Mouse (Mus musculus) E14TG2a.4 (cell line): ENCODE measurements around the gene Gm5460.

Experiments used
- H3K27me3 ChIP-seq: 2 replicates; pipeline ENCODE4 v1.6.1; 2014; ENCODE audit warnings: low read length, control low read depth; ENCODE audit not compliant: insufficient read depth
- H3K36me3 ChIP-seq: 2 replicates; pipeline ENCODE4 v1.6.1; 2014; ENCODE audit warnings: low read length, control low read depth; ENCODE audit not compliant: insufficient read depth
- H3K4me1 ChIP-seq: replicated peaks from 2 replicates; pipeline ENCODE4 v1.6.1; 2014; ENCODE audit warnings: low read depth, low read length, control low read depth
- H3K4me3 ChIP-seq: replicated peaks from 2 replicates; pipeline ENCODE4 v1.5.1; 2014; ENCODE audit warnings: mild to moderate bottlenecking, low read length
- H3K9me3 ChIP-seq: 2 replicates; pipeline ENCODE4 v1.6.1; 2014; ENCODE audit warnings: low read length, control low read depth
- CTCF ChIP-seq: conservative IDR thresholded peaks from 2 replicates; pipeline ENCODE4 v1.5.1; 2014; ENCODE audit warnings: low read length
- NANOG ChIP-seq: IDR thresholded peaks from 2 replicates; pipeline ENCODE4 v1.6.1; 2014; ENCODE audit warnings: borderline replicate concordance, low read length, mixed read lengths
- POU5F1 ChIP-seq: IDR thresholded peaks from 2 replicates; pipeline ENCODE4 v1.6.1; 2014; ENCODE audit warnings: low read length, borderline replicate concordance

Gm5460 gene

DNA sequence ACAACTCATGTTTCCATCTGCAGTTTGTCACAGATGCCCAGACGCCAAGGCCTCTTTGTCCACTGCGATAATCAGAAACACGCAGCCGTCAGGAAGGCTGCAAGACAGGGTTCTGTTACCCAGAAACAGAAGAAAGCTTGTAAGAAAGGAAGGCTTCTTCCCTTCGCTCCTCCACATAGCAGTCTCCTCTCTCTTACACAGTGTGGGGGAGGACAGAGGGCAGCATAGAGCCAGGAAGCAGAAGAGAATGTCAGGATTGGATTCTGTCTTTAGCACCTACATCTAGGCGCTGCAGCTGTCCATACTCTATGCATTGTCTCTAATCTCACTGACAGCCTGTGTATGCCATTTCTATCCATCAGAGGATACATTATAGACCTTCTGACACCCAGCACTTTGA lies 19.1 kb upstream of the Gm5460 start:
- Histone ChIP-seq H3K4me3 (no peak overlapping the region), H3K9me3 (no peaks in the 10 kb centered on the region), H3K27me3 (peaks cover 14% of the 10 kb centered on the region), H3K36me3 (no peaks in the 10 kb centered on the region), H3K4me1 (no peaks in the 10 kb centered on the region)
- TF ChIP-seq POU5F1 (no peak), CTCF (no peak), NANOG (no peak)

DNA sequence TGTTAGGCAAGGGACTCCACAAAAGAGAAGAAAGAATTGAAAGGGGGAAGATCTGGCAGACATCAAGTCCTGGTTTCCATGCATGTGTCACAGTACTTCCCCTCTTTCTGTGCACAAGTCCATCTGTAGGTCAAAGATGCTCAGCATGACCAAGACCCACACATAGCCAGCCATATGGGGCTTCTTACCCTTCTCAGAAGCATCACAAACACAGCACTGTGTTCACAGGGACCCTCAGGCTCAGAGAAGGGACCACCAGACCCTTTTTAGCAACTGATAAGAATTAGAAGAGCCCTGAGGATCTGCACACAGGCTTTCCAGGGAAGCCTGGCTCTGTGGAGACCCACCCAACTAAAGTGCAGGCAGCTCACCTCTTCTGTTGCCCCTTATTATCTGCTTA lies 16.5 kb upstream of the Gm5460 start:
- Histone ChIP-seq H3K27me3 (no peaks in the 10 kb centered on the region; the same call in 1 of the 2 replicates), H3K36me3 (no peaks in the 10 kb centered on the region), H3K4me3 (no peak overlapping the region), H3K9me3 (no peaks in the 10 kb centered on the region), H3K4me1 (no peaks in the 10 kb centered on the region)
- TF ChIP-seq CTCF (no peak), POU5F1 (no peak), NANOG (no peak)

DNA sequence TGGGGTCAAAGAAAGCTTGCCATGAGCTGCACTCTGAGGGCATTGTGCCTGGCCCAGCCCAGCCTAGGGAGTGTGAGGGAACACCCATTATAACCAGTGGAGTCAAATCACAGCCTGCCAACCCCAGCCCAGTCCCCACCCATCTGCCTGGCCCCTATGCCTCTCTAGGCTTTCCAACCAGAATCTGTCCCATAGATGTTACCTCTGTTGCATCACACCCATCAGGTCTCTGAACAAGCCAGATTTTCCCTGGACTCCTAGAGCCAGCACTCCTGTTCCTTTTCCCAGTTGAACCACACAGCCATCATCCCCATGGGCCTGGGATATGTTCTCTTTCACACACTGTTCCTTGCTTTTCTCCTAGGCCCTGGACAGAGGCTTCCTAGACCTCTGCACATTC lies 15.1 kb upstream of the Gm5460 start:
- Histone ChIP-seq H3K36me3 (no peaks in the 10 kb centered on the region), H3K4me3 (no peak overlapping the region), H3K9me3 (no peaks in the 10 kb centered on the region), H3K27me3 (no peaks in the 10 kb centered on the region), H3K4me1 (no peaks in the 10 kb centered on the region)
- TF ChIP-seq CTCF (no peak), NANOG (no peak), POU5F1 (no peak)

DNA sequence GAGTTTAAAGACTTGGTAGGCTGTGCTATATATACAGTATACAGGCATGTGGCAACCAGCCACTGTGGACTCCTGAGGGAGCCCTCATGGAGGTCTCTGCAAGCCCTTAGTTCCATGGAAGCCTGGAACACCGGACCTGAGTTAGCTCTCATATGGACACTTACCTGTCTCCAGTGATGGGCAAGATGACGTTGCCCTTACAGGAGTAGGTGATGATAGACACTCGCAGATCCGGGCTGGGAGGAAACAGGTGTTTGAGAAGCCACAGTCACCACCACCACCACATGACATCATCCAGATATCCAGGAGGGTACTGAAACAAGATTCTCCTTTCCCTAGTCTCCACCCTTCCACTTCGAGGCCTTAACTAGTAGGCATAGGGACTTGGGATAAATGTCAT lies 14.2 kb upstream of the Gm5460 start:
- Histone ChIP-seq H3K4me1 (no peaks in the 10 kb centered on the region), H3K4me3 (no peak overlapping the region), H3K36me3 (no peaks in the 10 kb centered on the region), H3K9me3 (no peaks in the 10 kb centered on the region), H3K27me3 (no peaks in the 10 kb centered on the region)
- TF ChIP-seq CTCF: no peak
- no peak for TF ChIP-seq NANOG
- no peak for TF ChIP-seq POU5F1

DNA sequence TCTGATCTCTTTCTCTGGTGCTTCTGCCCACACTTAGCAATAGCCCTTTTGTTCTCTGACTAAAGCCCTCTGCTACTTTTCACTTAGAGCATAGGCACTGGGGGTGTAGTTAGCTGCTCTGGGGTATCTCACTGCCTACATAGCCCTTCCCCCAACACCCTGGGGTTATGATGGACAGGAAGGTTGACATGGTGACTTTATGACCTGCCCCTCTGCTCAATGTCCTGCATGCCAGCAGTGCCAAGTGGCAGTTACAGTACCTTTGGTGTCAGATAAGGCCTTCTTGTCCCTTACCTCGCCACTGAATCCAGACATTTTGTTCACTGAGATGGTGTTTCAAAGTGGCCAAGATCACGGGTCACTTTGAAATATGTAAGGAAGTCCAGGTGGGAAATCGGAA lies 1.5 kb upstream of the Gm5460 start, which contains the start of gene Gm30083:
Gene Gm30083, minus strand, starts transcription at position 120 of the 400 bp plus-strand sequence.
- no peak within 1 kb of the TSS for H3K4me3 ChIP-seq
- no peaks in the 10 kb centered on the region for H3K27me3 ChIP-seq
- TF ChIP-seq NANOG (no peak), POU5F1 (no peak), CTCF (no peak)
- no peaks in the 10 kb centered on the region for H3K4me1 ChIP-seq
- no peaks in the 10 kb centered on the region; the same call in 1 of the 2 replicates for H3K9me3 ChIP-seq
- no peaks in the 10 kb centered on the region for H3K36me3 ChIP-seq

DNA sequence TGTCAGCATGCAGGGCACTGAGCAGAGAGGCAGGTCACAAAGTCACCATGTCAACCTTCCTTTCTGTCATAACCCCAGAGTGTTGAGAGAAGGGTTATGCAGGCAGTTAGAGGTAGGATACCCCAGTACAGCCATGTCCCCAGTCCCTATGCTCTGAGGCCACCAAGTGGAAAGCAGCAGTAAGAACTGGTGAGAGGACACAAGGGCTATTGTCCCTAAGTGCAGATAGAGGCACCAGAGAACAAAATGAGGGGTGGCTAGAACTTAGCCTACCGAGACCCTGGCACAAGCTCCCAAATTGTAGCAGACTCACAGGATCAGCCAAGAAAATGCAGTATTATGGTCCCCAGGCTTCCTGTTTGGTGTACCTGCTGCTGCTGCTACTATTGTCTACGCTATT lies 380 bp downstream of the Gm5460 start:
- TF ChIP-seq NANOG (no peak), CTCF (no peak)
- H3K9me3 ChIP-seq: no peaks in the 10 kb centered on the region; the same call in 1 of the 2 replicates
- no peak overlapping the region for H3K4me3 ChIP-seq
- no peaks in the 10 kb centered on the region for H3K36me3 ChIP-seq
- no peaks in the 10 kb centered on the region for H3K27me3 ChIP-seq
- H3K4me1 ChIP-seq: no peaks in the 10 kb centered on the region

DNA sequence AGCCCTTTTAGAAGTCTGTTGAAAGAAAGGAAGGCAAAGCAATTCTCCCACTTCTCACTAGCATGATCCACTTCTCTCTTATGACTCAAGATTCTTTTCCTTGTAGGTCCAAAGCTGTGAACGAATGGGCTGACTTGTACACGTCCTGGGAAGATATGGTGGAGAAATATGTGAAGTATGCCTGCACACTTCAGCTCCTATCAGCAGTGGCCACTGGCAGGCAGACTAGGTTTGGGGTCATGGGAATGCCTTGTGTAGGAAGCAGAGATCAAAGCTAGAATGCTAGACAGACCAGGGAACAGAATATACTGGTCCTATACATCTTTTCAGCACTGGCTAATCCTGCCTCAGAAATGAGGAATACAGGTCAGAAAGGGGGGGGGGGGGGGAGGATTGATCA lies 10.2 kb downstream of the Gm5460 start:
- TF ChIP-seq POU5F1 (no peak), NANOG (no peak), CTCF (no peak)
- no peak overlapping the region for H3K4me3 ChIP-seq
- H3K4me1 ChIP-seq: no peaks in the 10 kb centered on the region
- H3K27me3 ChIP-seq: no peaks in the 10 kb centered on the region
- H3K36me3 ChIP-seq: no peaks in the 10 kb centered on the region
- peaks cover 6% of the 10 kb centered on the region; the same call in 1 of the 2 replicates for H3K9me3 ChIP-seq

DNA sequence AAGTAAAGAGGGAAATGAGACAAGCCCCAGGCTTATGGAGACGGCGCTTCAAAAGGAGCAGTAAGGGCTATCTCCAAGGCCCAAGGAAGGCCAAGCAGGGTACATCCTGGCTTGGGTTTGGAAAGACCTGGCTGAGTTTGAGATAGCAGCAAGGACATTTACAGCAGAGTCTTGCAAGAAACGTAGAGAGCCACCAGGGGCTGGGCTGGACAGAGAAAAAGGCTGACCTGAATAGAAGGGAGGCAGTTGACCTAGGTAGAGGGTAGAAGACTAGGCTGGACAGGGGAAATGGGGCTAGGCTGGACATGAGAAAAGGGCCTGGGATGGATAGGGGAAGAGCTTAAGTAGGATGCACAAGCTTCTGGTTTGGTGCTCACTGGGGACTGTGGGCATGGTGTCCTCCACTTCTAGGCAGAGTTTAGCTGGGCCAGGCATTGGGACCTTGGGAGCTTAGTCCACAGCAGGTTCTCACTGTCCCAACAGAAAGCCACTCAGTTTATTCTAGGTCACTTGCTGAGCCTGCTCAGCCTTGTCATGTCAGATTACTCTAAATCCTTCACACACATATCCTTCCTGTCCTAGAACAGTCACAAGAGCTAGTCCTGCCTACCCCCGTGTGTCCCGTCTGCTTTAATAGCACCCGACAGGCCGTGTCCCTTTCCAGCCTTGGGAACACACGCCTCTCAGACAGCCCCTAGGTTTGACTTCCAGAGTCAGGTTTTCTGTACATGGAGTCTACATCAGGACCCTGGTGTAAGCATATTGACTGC lies 17.5 kb downstream of the Gm5460 start:
- Histone ChIP-seq H3K4me1 (no peaks in the 10 kb centered on the region), H3K27me3 (no peaks in the 10 kb centered on the region), H3K36me3 (no peaks in the 10 kb centered on the region), H3K4me3 (no peak overlapping the region), H3K9me3 (no peaks in the 10 kb centered on the region)
- TF ChIP-seq POU5F1: no peak
- TF ChIP-seq NANOG: no peak
- TF ChIP-seq CTCF: no peak

DNA sequence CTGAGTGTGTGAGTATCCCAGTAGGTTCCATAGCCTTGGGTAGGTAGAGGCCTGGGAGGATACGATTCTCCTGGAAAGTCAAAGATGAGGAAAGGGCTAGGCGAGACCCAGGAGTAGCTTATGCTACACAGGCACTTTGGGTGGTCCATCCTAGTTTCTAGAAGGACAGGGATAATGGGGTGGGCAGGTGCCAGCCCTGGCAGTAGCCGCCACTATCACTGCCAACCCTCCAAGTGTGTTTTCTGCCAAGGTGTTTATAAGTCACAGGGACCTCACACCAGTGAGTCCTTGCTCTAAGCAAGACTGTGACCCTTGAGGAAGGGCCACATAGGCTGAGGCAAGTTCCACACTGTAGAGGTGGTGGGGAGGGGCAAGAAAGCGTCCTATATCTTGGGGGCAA lies 24.7 kb downstream of the Gm5460 start:
- no peak overlapping the region for H3K4me3 ChIP-seq
- no peaks in the 10 kb centered on the region for H3K27me3 ChIP-seq
- TF ChIP-seq POU5F1 (no peak), CTCF (no peak), NANOG (no peak)
- H3K4me1 ChIP-seq: no peaks in the 10 kb centered on the region
- no peaks in the 10 kb centered on the region for H3K36me3 ChIP-seq
- H3K9me3 ChIP-seq: no peaks in the 10 kb centered on the region
